Mouse (Mus musculus) midbrain, embryonic 15.5 days (tissue): ENCODE data around the gene Serpina6. TPM values are rescaled to one million over a fixed set of nuclear protein-coding genes. Genes with fewer than 3 reads are reported as not detected.
A peak's percentile ranks its signal among the peaks of the same experiment; 100 is the strongest.

Experiments
- ATAC-seq: fragments of 200-750 bp; cut with Nextera tagmentation; replicated peaks from 2 replicates; pipeline ENCODE4 v1.8.0; 2017; ENCODE audit warnings: moderate TSS enrichment
- H3K27ac ChIP-seq: fragments of 300-500 bp; sonication (generic); 2 replicates; pipeline ENCODE4 v1.5.1; 2015; ENCODE audit warnings: mild to moderate bottlenecking, inconsistent platforms
- H3K27me3 ChIP-seq: fragments of 300-500 bp; sonication (generic); replicated peaks from 2 replicates; pipeline ENCODE4 v1.6.1; 2015; ENCODE audit warnings: inconsistent platforms
- H3K36me3 ChIP-seq: fragments of 300-500 bp; sonication (generic); replicated peaks from 2 replicates; pipeline ENCODE4 v1.6.1; 2015; ENCODE audit warnings: inconsistent platforms
- H3K4me1 ChIP-seq: fragments of 300-500 bp; sonication (generic); 2 replicates; pipeline ENCODE4 v1.6.1; 2015; ENCODE audit warnings: inconsistent platforms
- H3K4me2 ChIP-seq: fragments of 300-500 bp; sonication (generic); 2 replicates; pipeline ENCODE4 v1.6.1; 2015; ENCODE audit warnings: inconsistent platforms, mild to moderate bottlenecking, moderate library complexity
- H3K4me3 ChIP-seq: fragments of 300-500 bp; sonication (generic); 2 replicates; pipeline ENCODE4 v1.5.1; 2015; ENCODE audit warnings: mild to moderate bottlenecking, inconsistent platforms
- H3K9ac ChIP-seq: fragments of 300-500 bp; sonication (generic); 2 replicates; pipeline ENCODE4 v1.6.1; 2015; ENCODE audit warnings: mild to moderate bottlenecking, inconsistent platforms
- H3K9me3 ChIP-seq: fragments of 300-500 bp; sonication (generic); 2 replicates; pipeline ENCODE4 v1.6.1; 2016; ENCODE audit warnings: inconsistent platforms
- WGBS: fragments of 180-500 bp; shearing (Covaris S2); methylation state at CpG from one replicate; pipeline ENCODE4 v1.1.7; 2015; ENCODE audit warnings: mixed read lengths; 5-methylcytosine and 5-hydroxymethylcytosine counted together
- polyA plus RNA-seq: library from polyadenylated mRNA; unstranded; fragments of >200 nt; fragmentation: Nextera tagmentation; extraction: Ambion mirVana; gene quantifications from 2 replicates; pipeline ENCODE4 v1.2.1, GENCODE M21; 2015

Gene Serpina6
- polyA plus RNA-seq, 1 experiment from 2014 or later, result not detected

GRCm38 (mm10) chr12:103646314-103646713 is 10.7 kb downstream of the Serpina6 start:
- Histone ChIP-seq H3K27ac (no peak overlapping the region), H3K9ac (no peak overlapping the region), H3K4me3 (no peak overlapping the region), H3K27me3 (no peaks in the 10 kb centered on the region), H3K36me3 (no peaks in the 10 kb centered on the region), H3K4me2 (no peak overlapping the region), H3K9me3 (no peaks in the 10 kb centered on the region), H3K4me1 (no peaks in the 10 kb centered on the region)
- 83% methylated on average over 2 of the region's 2 CpGs for WGBS
- no peak for ATAC-seq

- WGBS, result 33% methylated on average over 5 of the region's 5 CpGs
- H3K36me3 ChIP-seq, result no peaks in the 10 kb centered on the region
- no peak for ATAC-seq
- no peak overlapping the region for H3K9ac ChIP-seq
- H3K4me3 ChIP-seq, result no peak overlapping the region
- H3K27ac ChIP-seq, result no peak overlapping the region
- no peaks in the 10 kb centered on the region for H3K9me3 ChIP-seq
- no peak overlapping the region for H3K4me2 ChIP-seq
- H3K27me3 ChIP-seq, result no peaks in the 10 kb centered on the region
- H3K4me1 ChIP-seq, result no peaks in the 10 kb centered on the region
Observed at GRCm38 (mm10) chr12:103644601-103645000, 12.4 kb downstream of the Serpina6 start.

DNA sequence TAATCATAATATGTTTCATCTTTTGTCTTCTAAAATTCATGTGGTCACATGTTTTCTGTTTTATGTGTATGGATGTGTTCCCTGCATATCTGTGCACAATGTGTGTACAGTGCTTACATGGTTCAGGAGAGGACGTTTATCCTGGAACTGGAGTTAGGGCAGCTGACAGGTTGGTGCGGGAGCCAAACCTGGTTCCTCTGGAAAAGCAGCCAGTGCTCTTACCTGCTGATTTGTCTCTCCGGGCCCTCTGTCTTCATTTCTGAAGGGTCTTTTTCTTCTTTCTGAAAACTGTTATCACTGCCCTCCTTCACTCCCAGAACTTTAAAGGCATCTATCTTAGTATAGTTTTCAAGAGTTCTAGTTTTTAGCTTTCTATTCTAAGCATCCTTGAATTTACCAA is 13.2 kb downstream of the Serpina6 start:
- Histone ChIP-seq H3K9me3 (no peaks in the 10 kb centered on the region), H3K4me1 (no peaks in the 10 kb centered on the region), H3K36me3 (no peaks in the 10 kb centered on the region), H3K4me3 (no peak overlapping the region), H3K9ac (no peak overlapping the region), H3K27me3 (no peaks in the 10 kb centered on the region), H3K27ac (no peak overlapping the region), H3K4me2 (no peak overlapping the region)
- WGBS, result 81% methylated on average over 3 of the region's 3 CpGs
- no peak for ATAC-seq

DNA sequence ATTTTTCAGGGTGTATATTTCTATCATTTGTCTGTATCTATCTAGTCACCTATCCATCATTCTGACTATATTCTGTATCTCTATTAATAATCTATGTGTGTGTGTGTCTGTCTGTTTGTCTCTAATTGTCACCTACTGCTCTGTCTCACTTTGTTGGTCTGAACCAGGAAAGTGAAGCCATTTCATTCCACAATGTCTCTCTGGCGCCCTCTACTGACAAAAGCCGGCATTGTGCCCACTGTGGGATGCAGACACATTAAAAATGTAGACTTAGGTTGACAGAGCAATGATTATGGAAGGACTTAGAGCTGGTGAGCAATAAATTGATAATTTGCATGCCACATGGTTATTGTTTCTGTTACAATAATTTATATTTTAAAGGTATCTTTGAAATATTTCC is 13.7 kb downstream of the Serpina6 start:
- H3K9ac ChIP-seq, result no peak overlapping the region
- ATAC-seq, result peak; percentile 70; the same call in 1 of the 2 replicates
- 1% methylated on average over 2 of the region's 2 CpGs for WGBS

DNA sequence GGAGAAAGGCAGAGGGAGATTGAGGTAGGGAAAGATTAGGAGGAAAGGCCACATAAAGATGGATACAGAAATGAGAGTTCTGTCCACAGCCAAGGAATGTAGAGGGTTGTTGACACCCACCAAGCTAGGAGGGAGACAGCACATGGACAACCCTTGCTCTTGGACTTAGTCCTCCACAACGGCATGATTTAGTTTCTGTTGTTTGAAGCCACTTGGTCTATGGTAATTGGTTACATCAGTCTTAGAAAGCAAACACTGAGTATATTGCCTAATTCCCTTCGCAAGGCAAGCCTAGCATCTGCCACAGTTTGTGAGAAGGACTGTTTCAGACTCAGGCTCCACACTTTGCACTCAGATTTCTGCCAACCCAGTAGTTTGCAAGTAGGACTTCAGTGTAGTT is 21.2 kb downstream of the Serpina6 start:
- H3K9me3 ChIP-seq, result no peaks in the 10 kb centered on the region
- H3K9ac ChIP-seq, result no peak overlapping the region
- WGBS, result 93% methylated on average over 2 of the region's 2 CpGs
- H3K27me3 ChIP-seq, result no peaks in the 10 kb centered on the region
- no peak overlapping the region for H3K4me2 ChIP-seq
- H3K4me1 ChIP-seq, result no peaks in the 10 kb centered on the region
- no peak overlapping the region for H3K4me3 ChIP-seq
- H3K36me3 ChIP-seq, result no peaks in the 10 kb centered on the region
- ATAC-seq, result no peak
- H3K27ac ChIP-seq, result no peak overlapping the region

More for the DNA sequence above, 13.7 kb downstream of the Serpina6 start:
- Histone ChIP-seq H3K27ac (no peak overlapping the region), H3K4me2 (no peak overlapping the region), H3K9me3 (no peaks in the 10 kb centered on the region), H3K4me1 (no peaks in the 10 kb centered on the region), H3K36me3 (no peaks in the 10 kb centered on the region), H3K27me3 (no peaks in the 10 kb centered on the region), H3K4me3 (no peak overlapping the region)

DNA sequence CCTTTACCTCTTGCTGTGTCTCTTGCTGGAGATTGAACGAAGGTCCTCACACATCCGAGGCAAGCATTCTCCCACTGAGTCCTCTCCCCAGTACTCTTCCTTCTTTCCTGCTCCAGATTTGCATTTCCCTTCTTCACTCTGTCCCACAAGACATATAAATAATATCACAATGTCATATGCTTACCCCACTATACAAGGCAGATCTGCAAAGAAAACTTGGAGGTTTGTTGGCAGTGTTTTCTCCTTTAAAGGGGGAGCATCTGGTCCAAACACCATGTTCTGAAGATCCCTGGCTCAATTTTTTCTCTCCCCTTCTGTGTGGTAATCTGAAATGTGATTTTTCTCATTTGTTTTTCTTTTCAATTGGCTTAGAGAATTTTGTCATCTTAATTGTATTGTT is 22.6 kb downstream of the Serpina6 start:
- WGBS, result 75% methylated on average over 2 of the region's 2 CpGs
- H3K27me3 ChIP-seq, result no peaks in the 10 kb centered on the region
- no peaks in the 10 kb centered on the region for H3K9me3 ChIP-seq
- no peak overlapping the region for H3K4me2 ChIP-seq
- H3K9ac ChIP-seq, result no peak overlapping the region
- no peak for ATAC-seq
- H3K36me3 ChIP-seq, result no peaks in the 10 kb centered on the region
- H3K27ac ChIP-seq, result no peak overlapping the region
- H3K4me3 ChIP-seq, result no peak overlapping the region
- H3K4me1 ChIP-seq, result no peaks in the 10 kb centered on the region

- Histone ChIP-seq H3K36me3 (no peaks in the 10 kb centered on the region), H3K9ac (no peak within 1 kb of the TSS), H3K27me3 (no peaks in the 10 kb centered on the region), H3K9me3 (no peaks in the 10 kb centered on the region), H3K27ac (no peak within 1 kb of the TSS), H3K4me1 (no peaks in the 10 kb centered on the region), H3K4me3 (no peak within 1 kb of the TSS), H3K4me2 (no peak within 1 kb of the TSS)
- WGBS, result 81% methylated on average over 3 of the region's 3 CpGs
- ATAC-seq, result no peak
Observed at GRCm38 (mm10) chr12:103631203-103631612, 25.8 kb downstream of the Serpina6 start, which contains the start of gene Serpina10. Gene Serpina10, minus strand, starts transcription at chr12:103631444.

DNA sequence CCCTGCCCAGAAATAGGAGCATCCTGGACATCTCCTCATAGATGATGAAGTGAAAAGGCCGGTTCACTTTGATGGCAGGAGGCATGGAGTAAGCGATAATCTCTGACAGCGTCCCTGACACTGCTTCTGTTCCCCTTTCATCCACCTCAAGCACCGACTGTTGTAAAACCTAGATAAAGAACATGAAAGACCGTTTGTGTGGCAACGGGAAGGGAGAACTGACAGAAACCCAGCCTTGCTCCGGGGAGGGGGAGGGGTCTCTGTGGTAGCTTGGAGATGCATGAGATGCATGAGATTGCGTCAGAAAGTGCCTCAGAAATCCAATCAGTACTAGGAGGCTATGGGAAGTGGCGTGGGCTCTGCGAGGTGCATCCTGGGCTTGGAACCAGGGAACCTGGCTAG is 40.2 kb downstream of the Serpina6 start:
- no peak overlapping the region for H3K4me3 ChIP-seq
- no peak overlapping the region for H3K4me2 ChIP-seq
- 90% methylated on average over 10 of the region's 10 CpGs for WGBS
- no peak overlapping the region for H3K9ac ChIP-seq
- H3K9me3 ChIP-seq, result no peaks in the 10 kb centered on the region
- H3K36me3 ChIP-seq, result no peaks in the 10 kb centered on the region
- no peak for ATAC-seq
- no peaks in the 10 kb centered on the region for H3K27me3 ChIP-seq
- H3K27ac ChIP-seq, result no peak overlapping the region
- no peaks in the 10 kb centered on the region for H3K4me1 ChIP-seq

DNA sequence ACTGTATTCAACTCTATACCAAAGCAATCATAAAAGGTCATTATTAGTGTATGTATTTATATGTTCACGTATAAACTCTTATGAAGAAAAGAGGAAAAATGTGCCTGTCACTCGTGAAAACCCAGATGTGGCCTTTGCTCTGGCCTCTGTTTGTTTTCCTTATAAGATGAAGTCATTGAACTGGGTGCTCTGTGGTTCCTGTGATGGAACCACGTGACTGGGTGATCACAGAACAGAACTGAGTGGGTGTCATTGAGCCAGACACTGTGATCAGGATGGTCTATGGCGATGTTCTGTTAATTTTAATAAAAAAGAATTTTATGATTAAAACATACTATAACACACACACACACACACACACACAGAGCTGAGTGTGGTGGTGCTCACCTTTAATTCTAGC is 41.3 kb downstream of the Serpina6 start:
- Histone ChIP-seq H3K4me3 (no peak overlapping the region), H3K36me3 (no peaks in the 10 kb centered on the region), H3K4me2 (no peak overlapping the region), H3K27me3 (no peaks in the 10 kb centered on the region), H3K9me3 (no peaks in the 10 kb centered on the region), H3K27ac (no peak overlapping the region), H3K4me1 (no peaks in the 10 kb centered on the region), H3K9ac (no peak overlapping the region)
- no peak for ATAC-seq
- 85% methylated on average over 4 of the region's 4 CpGs for WGBS

- Histone ChIP-seq H3K4me1 (no peaks in the 10 kb centered on the region), H3K36me3 (no peaks in the 10 kb centered on the region), H3K9me3 (no peaks in the 10 kb centered on the region), H3K27ac (no peak overlapping the region), H3K4me2 (no peak overlapping the region), H3K4me3 (no peak overlapping the region), H3K27me3 (no peaks in the 10 kb centered on the region), H3K9ac (no peak overlapping the region)
- ATAC-seq, result no peak
- 79% methylated on average over 1 of the region's 1 CpGs for WGBS
Observed at GRCm38 (mm10) chr12:103615141-103615540, 41.9 kb downstream of the Serpina6 start.

- H3K27ac ChIP-seq, result no peak overlapping the region
- no peak overlapping the region for H3K4me3 ChIP-seq
- H3K36me3 ChIP-seq, result no peaks in the 10 kb centered on the region
- 83% methylated on average over 3 of the region's 3 CpGs for whole genome bisulfite sequencing
- no peaks in the 10 kb centered on the region for H3K27me3 ChIP-seq
- no peak overlapping the region for H3K4me2 ChIP-seq
- ATAC-seq, result no peak
- no peaks in the 10 kb centered on the region for H3K9me3 ChIP-seq
- no peak overlapping the region for H3K9ac ChIP-seq
- no peaks in the 10 kb centered on the region for H3K4me1 ChIP-seq
Observed at GRCm38 (mm10) chr12:103601839-103602238, 55.2 kb downstream of the Serpina6 start.

DNA sequence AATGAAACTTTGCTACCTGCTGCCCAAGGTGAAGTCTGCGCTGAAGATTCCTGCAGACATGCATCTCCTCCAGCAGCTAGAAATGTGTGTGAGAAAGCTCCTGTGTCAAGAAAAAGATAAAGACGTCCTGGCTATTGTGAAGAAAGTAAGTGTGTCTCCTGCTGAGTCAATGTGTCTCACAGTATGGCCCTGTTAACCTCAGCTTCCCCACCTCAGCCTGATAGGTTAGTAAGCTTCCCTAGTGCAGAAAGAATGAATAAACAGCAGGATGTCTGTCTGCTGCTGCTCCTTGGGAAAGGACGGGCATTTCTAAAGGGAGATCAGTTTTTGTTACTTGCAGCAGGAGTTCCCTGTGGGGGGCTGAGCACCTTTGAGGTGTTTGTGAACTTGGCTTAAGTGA is 56.6 kb downstream of the Serpina6 start:
- Histone ChIP-seq H3K9ac (no peak overlapping the region), H3K27me3 (no peaks in the 10 kb centered on the region), H3K4me3 (no peak overlapping the region), H3K36me3 (no peaks in the 10 kb centered on the region), H3K27ac (no peak overlapping the region), H3K9me3 (no peaks in the 10 kb centered on the region), H3K4me1 (no peaks in the 10 kb centered on the region), H3K4me2 (no peak overlapping the region)
- 17% methylated on average over 3 of the region's 3 CpGs for whole genome bisulfite sequencing
- ATAC-seq, result no peak

GRCm38 (mm10) chr12:103598411-103598810 is 58.6 kb downstream of the Serpina6 start:
- Histone ChIP-seq H3K4me3 (no peak overlapping the region), H3K9ac (no peak overlapping the region), H3K4me2 (no peak overlapping the region), H3K27ac (no peak overlapping the region), H3K36me3 (no peaks in the 10 kb centered on the region), H3K4me1 (no peaks in the 10 kb centered on the region), H3K9me3 (no peaks in the 10 kb centered on the region), H3K27me3 (no peaks in the 10 kb centered on the region)
- no peak for ATAC-seq
- 77% methylated on average over 2 of the region's 2 CpGs for WGBS
